Mouse (Mus musculus) myocyte (in vitro differentiated cells): ENCODE results near the gene Usf3. TPM values are rescaled to one million over a fixed set of nuclear protein-coding genes. Genes with fewer than 3 reads are reported as not detected.

Experiments used
- H3K27me3 ChIP-seq: one replicate; pipeline ENCODE4 v1.6.1; 2011; ENCODE audit not compliant: control insufficient read depth, insufficient read depth, insufficient read length
- H3K36me3 ChIP-seq: one replicate; pipeline ENCODE4 v1.6.1; 2011; ENCODE audit not compliant: control insufficient read depth, insufficient read depth
- H3K4me2 ChIP-seq: one replicate; pipeline ENCODE4 v1.6.1; 2011; ENCODE audit warnings: low read depth, control low read depth
- H3K4me3 ChIP-seq: one replicate; pipeline ENCODE4 v1.5.1; 2011; ENCODE audit warnings: mild to moderate bottlenecking, control low read depth, moderate library complexity
- H3K79me2 ChIP-seq: one replicate; pipeline ENCODE4 v1.6.1; 2011; ENCODE audit not compliant: control insufficient read depth, insufficient read depth
- H3ac ChIP-seq: one replicate; pipeline ENCODE4 v1.6.1; 2011; ENCODE audit not compliant: control insufficient read depth, insufficient read length
- CEBPB ChIP-seq: IDR thresholded peaks from 2 replicates; pipeline ENCODE4 v1.6.1; 2011; ENCODE audit warnings: mild to moderate bottlenecking, moderate library complexity; ENCODE audit not compliant: poor library complexity, insufficient read depth, severe bottlenecking
- E2F4 ChIP-seq: IDR thresholded peaks from one replicate; pipeline ENCODE4 v1.6.1; 2011; ENCODE audit warnings: mild to moderate bottlenecking, control low read depth, moderate library complexity; ENCODE audit not compliant: insufficient read depth
- MAX ChIP-seq: IDR thresholded peaks from one replicate; pipeline ENCODE4 v1.6.1; 2011; ENCODE audit warnings: low read depth, mild to moderate bottlenecking, control low read depth
- MYOD1 ChIP-seq, 3 experiments: IDR thresholded peaks; one replicate each; pipeline ENCODE4 v1.6.1; 2011; ENCODE audit warnings: control low read depth in 2 of 3, low read depth in 2 of 3, mild to moderate bottlenecking in 2 of 3, moderate library complexity in 1 of 3; ENCODE audit not compliant: insufficient read length in 2 of 3, control insufficient read depth in 1 of 3
- MYOG ChIP-seq, 3 experiments: IDR thresholded peaks; one replicate each; pipeline ENCODE4 v1.6.1; 2011; ENCODE audit warnings: control low read depth in 2 of 3, low read depth in 2 of 3, mild to moderate bottlenecking in 2 of 3; ENCODE audit not compliant: insufficient read length in 2 of 3, control insufficient read depth in 1 of 3, insufficient read depth in 1 of 3
- POLR2A ChIP-seq: IDR thresholded peaks from one replicate; pipeline ENCODE4 v1.6.1; 2011; ENCODE audit warnings: low read depth, mild to moderate bottlenecking, control low read depth, moderate library complexity; ENCODE audit not compliant: insufficient read length
- POLR2AphosphoS2 ChIP-seq: IDR thresholded peaks from one replicate; pipeline ENCODE4 v1.6.1; 2011; ENCODE audit warnings: low read depth, control low read depth; ENCODE audit not compliant: insufficient read length
- REST ChIP-seq: IDR thresholded peaks from one replicate; pipeline ENCODE4 v1.6.1; 2011; ENCODE audit warnings: mild to moderate bottlenecking, control low read depth, moderate library complexity; ENCODE audit not compliant: insufficient read depth, insufficient read length
- SRF ChIP-seq: IDR thresholded peaks from one replicate; pipeline ENCODE4 v1.6.1; 2011; ENCODE audit warnings: low read depth; ENCODE audit not compliant: control insufficient read depth, insufficient read length
- TCF12 ChIP-seq: IDR thresholded peaks from one replicate; pipeline ENCODE4 v1.6.1; 2011; ENCODE audit warnings: mild to moderate bottlenecking, control low read depth; ENCODE audit not compliant: poor library complexity, insufficient read depth, severe bottlenecking
- TCF3 ChIP-seq: IDR thresholded peaks from one replicate; pipeline ENCODE4 v1.6.1; 2011; ENCODE audit warnings: low read depth, control low read depth; ENCODE audit not compliant: insufficient read length
- USF1 ChIP-seq: IDR thresholded peaks from one replicate; pipeline ENCODE4 v1.6.1; 2011; ENCODE audit warnings: low read depth, mild to moderate bottlenecking, control low read depth, moderate library complexity
- polyA plus RNA-seq: library from polyadenylated mRNA; unstranded; fragments of >200 nt; fragmentation: generic; extraction: Trizol; gene quantifications from one replicate; pipeline ENCODE4 v1.2.1, GENCODE M21; 2012; ENCODE audit warnings: missing spikeins

The Usf3 gene
- polyA plus RNA-seq, 1 experiment, result 3.5 TPM

DNA sequence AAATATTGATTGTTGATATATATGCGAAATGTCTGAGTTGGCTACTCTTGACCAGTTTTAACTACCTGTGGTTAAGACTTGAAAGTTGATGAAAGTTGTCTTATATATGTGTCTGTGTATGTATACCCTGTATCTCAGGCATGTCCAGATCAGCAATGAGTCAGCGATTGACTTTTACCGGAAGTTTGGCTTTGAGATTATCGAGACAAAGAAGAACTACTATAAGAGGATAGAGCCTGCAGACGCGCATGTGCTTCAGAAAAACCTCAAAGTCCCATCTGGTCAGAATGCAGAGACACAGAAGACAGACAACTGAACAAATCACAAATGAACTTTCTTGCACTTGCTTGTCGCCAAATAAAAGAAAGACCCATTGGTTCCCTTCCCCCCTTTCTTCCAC lies 13.7 kb upstream of the Usf3 start:
- Histone ChIP-seq H3K79me2 (peaks cover 23% of the 10 kb centered on the region), H3K36me3 (peaks cover 57% of the 10 kb centered on the region), H3K27me3 (no peaks in the 10 kb centered on the region), H3K4me3 (no peak overlapping the region), H3K4me2 (no peak overlapping the region), H3ac (no peak overlapping the region)
- TF ChIP-seq POLR2A (no peak), E2F4 (no peak), USF1 (no peak), MYOG (IDR thresholded peaks at IDR 0.05; ENCODE audit: control insufficient read depth in 1 of 3, insufficient read depth in 1 of 3, insufficient read length in 2 of 3, low read depth in 2 of 3) (no peak), SRF (no peak), TCF3 (no peak), CEBPB (no peak)

DNA sequence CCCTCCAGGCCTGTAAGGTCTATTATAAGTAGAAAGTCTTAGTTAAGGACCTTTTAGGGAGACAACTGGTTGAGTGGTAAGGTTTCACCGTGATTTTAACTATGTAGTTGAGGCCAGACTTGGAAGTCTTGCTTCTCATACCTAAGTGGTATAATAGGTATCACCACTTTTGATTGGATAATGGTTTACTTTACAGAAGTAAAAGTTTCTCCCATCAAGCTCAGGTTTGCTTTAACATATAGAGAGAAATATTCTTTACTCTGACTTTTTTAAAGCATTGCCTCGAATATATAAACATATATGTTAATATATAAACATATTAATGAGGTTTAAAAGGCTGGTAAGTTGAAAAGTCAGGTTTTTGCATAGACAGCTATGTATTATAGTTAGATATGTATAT lies 9.2 kb upstream of the Usf3 start:
- Histone ChIP-seq H3K36me3 (peaks cover 33% of the 10 kb centered on the region), H3ac (no peak overlapping the region), H3K4me3 (no peak overlapping the region), H3K27me3 (no peaks in the 10 kb centered on the region), H3K4me2 (no peak overlapping the region), H3K79me2 (no peaks in the 10 kb centered on the region)
- TF ChIP-seq MYOG (IDR thresholded peaks at IDR 0.05; ENCODE audit: control insufficient read depth in 1 of 3, insufficient read depth in 1 of 3, insufficient read length in 2 of 3, low read depth in 2 of 3), result no peak
- TF ChIP-seq POLR2AphosphoS2, result no peak
- no peak for TF ChIP-seq SRF
- TF ChIP-seq MYOD1 (IDR thresholded peaks at IDR 0.05; ENCODE audit: control insufficient read depth in 1 of 3, insufficient read length in 2 of 3, low read depth in 2 of 3), result no peak
- TF ChIP-seq TCF12, result no peak
- no peak for TF ChIP-seq MAX
- TF ChIP-seq TCF3, result no peak
- no peak for TF ChIP-seq E2F4
- no peak for TF ChIP-seq POLR2A
- no peak for TF ChIP-seq REST
- no peak for TF ChIP-seq USF1
- TF ChIP-seq CEBPB, result no peak

DNA sequence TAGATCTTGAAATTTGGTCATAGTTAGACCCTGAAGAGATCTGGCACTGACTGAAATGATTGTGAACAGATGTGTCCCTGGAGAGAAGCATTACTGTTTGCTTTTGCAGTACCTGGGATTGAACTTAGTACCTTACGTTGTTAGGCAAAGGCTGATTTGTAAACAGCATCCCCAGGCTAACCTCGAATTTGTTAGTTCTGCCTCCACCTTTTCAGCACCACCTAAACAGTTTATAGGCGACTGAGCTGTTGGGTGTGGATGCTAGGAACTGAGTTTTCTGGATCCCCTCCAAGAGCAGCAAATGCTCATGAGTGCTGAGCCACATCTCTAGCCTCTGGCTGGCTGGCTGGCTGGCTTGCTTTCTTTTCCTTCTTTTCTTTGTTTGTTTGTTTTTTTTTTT lies 7.9 kb upstream of the Usf3 start:
- TF ChIP-seq MYOD1 (IDR thresholded peaks at IDR 0.05; ENCODE audit: control insufficient read depth in 1 of 3, insufficient read length in 2 of 3, low read depth in 2 of 3), result no peak
- no peak for TF ChIP-seq POLR2AphosphoS2
- TF ChIP-seq POLR2A, result no peak
- no peak for TF ChIP-seq CEBPB
- Histone ChIP-seq H3K4me3 (no peak overlapping the region), H3K36me3 (peaks cover 20% of the 10 kb centered on the region), H3K79me2 (no peaks in the 10 kb centered on the region), H3ac (no peak overlapping the region), H3K27me3 (no peaks in the 10 kb centered on the region), H3K4me2 (no peak overlapping the region)

DNA sequence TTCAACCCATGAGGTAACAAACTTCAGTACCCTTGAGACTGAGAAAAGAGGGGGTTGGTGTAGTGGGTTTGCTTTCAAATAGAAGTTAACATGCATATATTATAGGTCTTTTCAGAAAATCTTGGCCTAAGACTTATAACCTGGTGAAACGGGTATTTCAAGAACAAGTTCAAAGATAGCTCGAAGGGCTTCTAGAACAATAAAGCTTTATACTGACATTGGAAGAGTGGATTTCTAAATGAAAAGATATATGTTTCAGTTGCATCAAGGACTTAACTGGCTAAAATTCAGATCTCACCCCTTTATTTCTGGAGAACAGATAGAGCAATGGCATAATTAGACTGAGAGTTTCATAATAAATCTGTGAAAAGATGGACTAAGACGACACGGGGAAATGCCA lies 4.1 kb upstream of the Usf3 start:
- Histone ChIP-seq H3K4me2 (no peak overlapping the region), H3K4me3 (no peak overlapping the region)

DNA sequence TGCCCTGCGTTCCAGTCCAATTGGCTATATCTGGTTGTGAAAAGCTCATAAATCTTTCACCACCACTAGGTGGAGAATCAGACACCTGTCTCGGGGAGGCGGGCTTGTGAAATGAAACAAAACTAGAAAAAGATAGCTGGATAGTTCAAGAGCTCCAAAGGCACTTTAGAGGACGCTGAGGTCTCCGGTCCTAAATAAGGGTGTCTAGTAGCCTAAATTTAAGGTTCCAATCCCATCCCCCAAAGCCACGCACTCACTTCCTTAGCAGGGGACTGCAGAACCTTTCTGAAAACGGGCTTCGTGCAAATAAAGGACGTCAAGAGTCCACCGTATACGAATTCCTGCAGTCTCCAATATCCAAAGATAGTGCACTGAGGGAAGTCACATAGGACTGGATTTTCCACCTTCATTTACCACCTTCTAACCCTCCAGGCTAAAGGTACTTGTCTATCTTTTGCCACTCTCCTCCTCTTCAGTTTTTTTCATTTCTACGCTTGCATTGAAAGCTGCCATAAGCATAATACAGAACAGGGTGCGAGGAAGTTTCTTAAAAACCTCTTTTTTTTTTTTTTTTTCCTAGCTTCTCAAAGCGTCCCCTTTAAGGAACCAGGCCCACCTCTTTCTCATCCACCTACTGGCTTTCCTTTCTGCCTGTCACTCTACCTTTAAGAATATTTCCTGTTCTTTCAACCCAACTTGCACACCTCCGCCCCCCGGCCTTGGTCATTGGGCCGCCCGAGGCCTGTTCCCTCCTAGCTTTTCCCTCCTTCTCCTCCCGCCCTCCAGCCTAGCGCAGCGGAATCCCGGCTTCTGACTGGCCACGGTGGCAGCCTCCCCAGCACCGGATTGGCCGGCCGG lies 520 bp upstream of the Usf3 start:
- peak overlapping the region; percentile 93 for H3K4me2 ChIP-seq
- H3K27me3 ChIP-seq, result no peaks in the 10 kb centered on the region
- peak overlapping the region; percentile 54 for H3ac ChIP-seq
- H3K4me3 ChIP-seq, result peak overlapping the region; percentile 36
- no peak for TF ChIP-seq POLR2AphosphoS2
- TF ChIP-seq MYOD1 (IDR thresholded peaks at IDR 0.05; ENCODE audit: control insufficient read depth in 1 of 3, insufficient read length in 2 of 3, low read depth in 2 of 3), result peak in 2 of 3 experiments; percentile 12 to 13
- peak; percentile 27 for TF ChIP-seq E2F4
- TF ChIP-seq TCF3, result no peak
- H3K36me3 ChIP-seq, result no peaks in the 10 kb centered on the region
- H3K79me2 ChIP-seq, result peaks cover 35% of the 10 kb centered on the region

More for the DNA sequence above, 4.1 kb upstream of the Usf3 start:
- Histone ChIP-seq H3ac (no peak overlapping the region), H3K79me2 (peaks cover 5% of the 10 kb centered on the region), H3K36me3 (no peaks in the 10 kb centered on the region), H3K27me3 (no peaks in the 10 kb centered on the region)
- TF ChIP-seq POLR2A, result no peak
- no peak for TF ChIP-seq E2F4
- TF ChIP-seq USF1, result no peak
- TF ChIP-seq TCF12, result no peak
- TF ChIP-seq TCF3, result no peak
- no peak for TF ChIP-seq CEBPB
- TF ChIP-seq MYOG (IDR thresholded peaks at IDR 0.05; ENCODE audit: control insufficient read depth in 1 of 3, insufficient read depth in 1 of 3, insufficient read length in 2 of 3, low read depth in 2 of 3), result no peak
- TF ChIP-seq SRF, result no peak
- no peak for TF ChIP-seq POLR2AphosphoS2
- no peak for TF ChIP-seq REST
- no peak for TF ChIP-seq MAX
